Mouse (Mus musculus) bone marrow, adult 2 months (tissue): ENCODE data around the gene Pebp1.

Experiments used
- CTCF ChIP-seq: fragments of 200-500 bp; IDR thresholded peaks from 2 replicates; pipeline ENCODE4 v1.5.1; 2011; ENCODE audit warnings: low read length, control low read depth; ENCODE audit not compliant: control insufficient read depth, insufficient read depth
- POLR2A ChIP-seq: fragments of 200-500 bp; IDR thresholded peaks from 2 replicates; pipeline ENCODE4 v1.6.1; 2011; ENCODE audit warnings: low read depth, mild to moderate bottlenecking, control low read depth, low read length, borderline replicate concordance; ENCODE audit not compliant: control insufficient read depth

- TF ChIP-seq CTCF (no peak), POLR2A (no peak)
These were observed 18.0 kb downstream of the Pebp1 start for GRCm38 (mm10) chr5:117269395-117269794.
